10 mouse cellular contexts compared by ENCODE assay signal in genomic region chr9:107398968-107399367, GRCm38 (mm10). TPM values are rescaled to one million over a fixed set of nuclear protein-coding genes. Genes with fewer than 3 reads are reported as not detected.
DNase-seq lines count a peak whose midpoint lies in the region; ATAC-seq and TF ChIP-seq lines count a peak whose summit lies in the region.
"Had no signal": no experiment of that assay in that cellular context is flagged by ENCODE, and none has a peak within 500 bp of the region (broad histone marks: within the 10 kb centered on the region; RNA-seq: fewer than 3 reads in every experiment).

No protein-coding gene starts in this region.

- H3K27me3 ChIP-seq in heart, embryonic 15.5 days: peaks cover 84% of the 10 kb centered on the region
- peaks cover 49% of the 10 kb centered on the region for H3K27me3 ChIP-seq in embryonic facial prominence, embryonic 11.5 days (ENCODE audit: control insufficient read depth, insufficient read depth, low read length)
- H3K27me3 ChIP-seq in forebrain, postnatal 0 days (ENCODE audit: insufficient read depth, low read length): peaks cover 20% of the 10 kb centered on the region; the same call in 1 of the 2 replicates
- H3K27me3 ChIP-seq in midbrain, embryonic 12.5 days: peaks cover 74% of the 10 kb centered on the region

- H3K4me2 ChIP-seq in heart, embryonic 15.5 days: peak overlapping the region; percentile 95
- peak overlapping the region; percentile 99; the same call in 1 of the 2 replicates for H3K4me2 ChIP-seq in embryonic facial prominence, embryonic 11.5 days (ENCODE audit: low read depth, low read length)
- peak overlapping the region; percentile 93 for H3K4me2 ChIP-seq in forebrain, postnatal 0 days (ENCODE audit: low read depth)
- H3K4me2 ChIP-seq in midbrain, embryonic 12.5 days (replicated peaks): peak overlapping the region; percentile 92

- no peak overlapping the region for H3K9ac ChIP-seq in heart, embryonic 15.5 days
- no peak overlapping the region for H3K9ac ChIP-seq in embryonic facial prominence, embryonic 11.5 days (replicated peaks; ENCODE audit: low read length)
- H3K9ac ChIP-seq in forebrain, postnatal 0 days: no peak overlapping the region
- 0 out of 2 replicates have a peak overlapping the region, but pooled peaks have one; percentile 89 for H3K9ac ChIP-seq in midbrain, embryonic 12.5 days (replicated peaks)

- no peak for DNase-seq in heart, postnatal 10 days
- DNase-seq in embryonic facial prominence, embryonic 11.5 days (ENCODE audit: low spot score): no peak
- no peak for DNase-seq in forebrain, postnatal 0 days
- no peak for DNase-seq in spleen, postnatal 10 days (ENCODE audit: low spot score in 2 of 2)
- DNase-seq in thymus, postnatal 4 days: no peak
- no peak for DNase-seq in layer of hippocampus, postnatal 14 days (ENCODE audit: low spot score in 2 of 2)

- intact Hi-C loops in heart, postnatal 10 days (cut with DNase I): no loop called here

- ATAC-seq in heart, embryonic 15.5 days (replicated peaks; ENCODE audit: insufficient number of reproducible peaks, insufficient read depth, low FRiP score, low read depth): no peak
- ATAC-seq in embryonic facial prominence, embryonic 11.5 days (replicated peaks; ENCODE audit: insufficient number of reproducible peaks, low FRiP score, low TSS enrichment, low read depth): no peak
- ATAC-seq in forebrain, postnatal 0 days: no peak
- no peak for ATAC-seq in midbrain, embryonic 12.5 days (ENCODE audit: low FRiP score, low read depth)

- H3K9me3 ChIP-seq in heart, embryonic 15.5 days (replicated peaks): no peaks in the 10 kb centered on the region
- H3K9me3 ChIP-seq in embryonic facial prominence, embryonic 11.5 days (replicated peaks; ENCODE audit: control insufficient read depth, low read length): no peaks in the 10 kb centered on the region
- no peaks in the 10 kb centered on the region for H3K9me3 ChIP-seq in forebrain, postnatal 0 days (ENCODE audit: low read length)
- no peaks in the 10 kb centered on the region for H3K9me3 ChIP-seq in midbrain, embryonic 12.5 days

- H3K4me3 ChIP-seq in heart, embryonic 15.5 days: peak overlapping the region; percentile 72; the same call in 1 of the 2 replicates
- peak overlapping the region; percentile 79 for H3K4me3 ChIP-seq in embryonic facial prominence, embryonic 11.5 days (ENCODE audit: low read depth, low read length)
- H3K4me3 ChIP-seq in forebrain, postnatal 0 days (ENCODE audit: low read depth, low read length): peak overlapping the region; percentile 62
- peak overlapping the region; percentile 85 for H3K4me3 ChIP-seq in midbrain, embryonic 12.5 days
- H3K4me3 ChIP-seq: erythroblast, embryonic 14.5 days had no signal

- 28% methylated on average over 11 of the region's 11 CpGs for WGBS in heart, embryonic 15.5 days
- 18% methylated on average over 11 of the region's 11 CpGs for WGBS in embryonic facial prominence, embryonic 11.5 days
- 29% methylated on average over 11 of the region's 11 CpGs for WGBS in forebrain, postnatal 0 days
- WGBS in midbrain, embryonic 12.5 days: 23% methylated on average over 11 of the region's 11 CpGs

- H3K36me3 ChIP-seq in heart, embryonic 15.5 days: no peaks in the 10 kb centered on the region
- no peaks in the 10 kb centered on the region for H3K36me3 ChIP-seq in embryonic facial prominence, embryonic 11.5 days (replicated peaks; ENCODE audit: control insufficient read depth, insufficient read depth, low read depth, low read length)
- H3K36me3 ChIP-seq in forebrain, postnatal 0 days (ENCODE audit: insufficient read depth): no peaks in the 10 kb centered on the region
- no peaks in the 10 kb centered on the region for H3K36me3 ChIP-seq in midbrain, embryonic 12.5 days

- H3K4me1 ChIP-seq in heart, embryonic 15.5 days (replicated peaks): peaks cover 9% of the 10 kb centered on the region
- H3K4me1 ChIP-seq in embryonic facial prominence, embryonic 11.5 days (ENCODE audit: control insufficient read depth, insufficient read depth, low read length): peaks cover 7% of the 10 kb centered on the region
- H3K4me1 ChIP-seq in forebrain, postnatal 0 days (ENCODE audit: insufficient read depth): peaks cover 4% of the 10 kb centered on the region; the same call in 1 of the 2 replicates
- H3K4me1 ChIP-seq in midbrain, embryonic 12.5 days: peaks cover 38% of the 10 kb centered on the region

- no peak for TF ChIP-seq CTCF in forebrain, postnatal 0 days (IDR thresholded peaks at IDR 0.05; ENCODE audit: low read depth)

- no peak overlapping the region for H3K27ac ChIP-seq in heart, embryonic 15.5 days
- no peak overlapping the region for H3K27ac ChIP-seq in embryonic facial prominence, embryonic 11.5 days (replicated peaks; ENCODE audit: low read depth, low read length)
- H3K27ac ChIP-seq in forebrain, postnatal 0 days (ENCODE audit: low read depth, low read length): no peak overlapping the region
- 0 out of 2 replicates have a peak overlapping the region, but pooled peaks have one; percentile 78 for H3K27ac ChIP-seq in midbrain, embryonic 12.5 days (replicated peaks)

RNA-seq across cellular contexts. Expression of gene Cacna2d2, which starts 0.4 kb away (rescaled TPM):
- polyA plus RNA-seq in heart, embryonic 15.5 days (2015; fragmentation: Nextera tagmentation; extraction: Ambion mirVana): 2.6 and 3.6 TPM in 2 replicates
- total RNA-seq in heart, postnatal 10 days (2021): 10 to 100 TPM in 1 of 2 experiments, 1 to 10 TPM in 1; 7.3 to 13.2 TPM
- 0.59 and 0.63 TPM in 2 replicates for polyA plus RNA-seq in embryonic facial prominence, embryonic 11.5 days (2014; fragmentation: Nextera tagmentation; extraction: Ambion mirVana)
- total RNA-seq in forebrain, postnatal 0 days (2014; rRNA removed): 29.7 and 49.5 TPM in 2 replicates
- polyA plus RNA-seq in forebrain, postnatal 0 days (2015; fragmentation: Nextera tagmentation; extraction: Ambion mirVana): 3.0 and 5.0 TPM in 2 replicates
- polyA plus RNA-seq in midbrain, embryonic 12.5 days (2016; fragmentation: Nextera tagmentation; extraction: Ambion mirVana): 3.7 and 4.1 TPM in 2 replicates
- 10 to 100 TPM; 19.5 to 24.2 TPM for total RNA-seq in layer of hippocampus, postnatal 14 days (2021)
- total RNA-seq: megakaryocyte-erythroid progenitor cell, adult 5-6 weeks had no signal
- polyA plus RNA-seq: erythroblast, embryonic 14.5 days had no signal

RNA-seq across cellular contexts. Expression of gene 6430571L13Rik, which starts 58.6 kb away (rescaled TPM):
- polyA plus RNA-seq in heart, embryonic 15.5 days (2015; fragmentation: Nextera tagmentation; extraction: Ambion mirVana): 0.90 and 1.1 TPM in 2 replicates
- total RNA-seq in heart, postnatal 10 days (2021): 10 to 100 TPM in 1 of 2 experiments, 1 to 10 TPM in 1; 8.9 to 11.4 TPM
- 0.70 and 0.72 TPM in 2 replicates for polyA plus RNA-seq in embryonic facial prominence, embryonic 11.5 days (2014; fragmentation: Nextera tagmentation; extraction: Ambion mirVana)
- 5.2 and 7.2 TPM in 2 replicates for total RNA-seq in forebrain, postnatal 0 days (2014; rRNA removed)
- polyA plus RNA-seq in forebrain, postnatal 0 days (2015; fragmentation: Nextera tagmentation; extraction: Ambion mirVana): 3.7 and 6.0 TPM in 2 replicates
- polyA plus RNA-seq in midbrain, embryonic 12.5 days (2016; fragmentation: Nextera tagmentation; extraction: Ambion mirVana): 3.1 and 4.2 TPM in 2 replicates
- total RNA-seq in layer of hippocampus, postnatal 14 days (2021): 1 to 10 TPM; 2.6 to 2.9 TPM
- polyA plus RNA-seq: erythroblast, embryonic 14.5 days had no signal
